In genomic region chr7:108933794-108934731, GRCm38 (mm10) we compare ENCODE assay signal across 8 mouse cellular contexts. TPM values are rescaled to one million over a fixed set of nuclear protein-coding genes. Genes with fewer than 3 reads are reported as not detected.
DNase-seq lines count a peak whose midpoint lies in the region; ATAC-seq lines count a peak whose summit lies in the region.

TSS of gene Eif3f (plus strand) at chr7:108934417.

- intact Hi-C loops in heart, postnatal 14 days (cut with DNase I), result loop anchor here (2.0 to 5.0 kb wide), 2 partner anchors 82 to 119 kb away; partner anchors contain the start of gene Olfr516

- H3K36me3 ChIP-seq in forebrain, embryonic 14.5 days (ENCODE audit: control insufficient read depth, insufficient read depth, low read length), result peaks cover 25% of the 10 kb centered on the region
- peaks cover 18% of the 10 kb centered on the region for H3K36me3 ChIP-seq in neural tube, embryonic 15.5 days

- H3K4me1 ChIP-seq in forebrain, embryonic 14.5 days (ENCODE audit: control insufficient read depth, insufficient read depth, low read length), result peaks cover 10% of the 10 kb centered on the region
- H3K4me1 ChIP-seq in neural tube, embryonic 15.5 days, result peaks cover 21% of the 10 kb centered on the region

- peak; percentile 99 for DNase-seq in ES-CJ7 (ENCODE audit: low read depth, low spot score)
- DNase-seq in cerebellum, adult 11 months, result peak; percentile 96
- peak; percentile 99 for DNase-seq in forebrain, embryonic 14.5 days (ENCODE audit: low spot score)
- DNase-seq in heart, postnatal 14 days, result peak; percentile 93 to 94
- DNase-seq in layer of hippocampus, adult 11-12 months (ENCODE audit: low spot score), result peak; percentile 97
- peak; percentile 96 for DNase-seq in lung, adult 18-20 months
- peak; percentile 94 for DNase-seq in testis, postnatal 14 days (ENCODE audit: low spot score)

- H3K4me2 ChIP-seq in forebrain, embryonic 14.5 days (ENCODE audit: low read length), result peak within 1 kb of the TSS; percentile 93
- peak within 1 kb of the TSS; percentile 78 for H3K4me2 ChIP-seq in neural tube, embryonic 15.5 days

- H3K4me3 ChIP-seq in forebrain, embryonic 14.5 days (ENCODE audit: low read depth, low read length), result peak within 1 kb of the TSS; percentile 98
- peak within 1 kb of the TSS; percentile 92 for H3K4me3 ChIP-seq in neural tube, embryonic 15.5 days (replicated peaks)

- no peaks in the 10 kb centered on the region for H3K27me3 ChIP-seq in forebrain, embryonic 14.5 days (replicated peaks; ENCODE audit: control insufficient read depth, insufficient read depth, low read length)
- no peaks in the 10 kb centered on the region for H3K27me3 ChIP-seq in neural tube, embryonic 15.5 days (replicated peaks)

- ATAC-seq in forebrain, embryonic 14.5 days, result peak; percentile 98
- peak; percentile 97 for ATAC-seq in neural tube, embryonic 15.5 days (ENCODE audit: low FRiP score)

- peak within 1 kb of the TSS; percentile 78 for H3K27ac ChIP-seq in forebrain, embryonic 14.5 days (ENCODE audit: low read depth, low read length)
- peak within 1 kb of the TSS; percentile 87 for H3K27ac ChIP-seq in neural tube, embryonic 15.5 days (replicated peaks)

- no peaks in the 10 kb centered on the region for H3K9me3 ChIP-seq in forebrain, embryonic 14.5 days (replicated peaks; ENCODE audit: control insufficient read depth, low read length)
- no peaks in the 10 kb centered on the region for H3K9me3 ChIP-seq in neural tube, embryonic 15.5 days (replicated peaks)

- WGBS in forebrain, embryonic 14.5 days, result 2% methylated on average over 50 of the region's 50 CpGs
- WGBS in neural tube, embryonic 15.5 days, result 2% methylated on average over 50 of the region's 50 CpGs

- peak within 1 kb of the TSS; percentile 95 for H3K9ac ChIP-seq in forebrain, embryonic 14.5 days (ENCODE audit: low read length)
- H3K9ac ChIP-seq in neural tube, embryonic 15.5 days (replicated peaks), result peak within 1 kb of the TSS; percentile 93

RNA-seq across cellular contexts. Expression of gene Eif3f, which starts in this region (rescaled TPM):
- 70.8 and 91.0 TPM in 2 replicates for polyA plus RNA-seq in forebrain, embryonic 14.5 days (2014; fragmentation: Nextera tagmentation; extraction: Ambion mirVana)
- 10 to 100 TPM; 90.2 to 92.6 TPM for total RNA-seq in heart, postnatal 14 days (2021)
- 70.0 and 75.9 TPM in 2 replicates for polyA plus RNA-seq in neural tube, embryonic 15.5 days (2015; fragmentation: Nextera tagmentation; extraction: Ambion mirVana)

Comparison
In these comparisons a context has a peak if more than half of its experiments do, and no peak if none do; other contexts are left out.
1. Peak in every context shown above with its lines: DNase-seq, ATAC-seq, H3K4me3 ChIP-seq and H3K27ac ChIP-seq.